Mouse (Mus musculus): ENCODE results near the gene Tgm4.

Tgm4 gene

DNA sequence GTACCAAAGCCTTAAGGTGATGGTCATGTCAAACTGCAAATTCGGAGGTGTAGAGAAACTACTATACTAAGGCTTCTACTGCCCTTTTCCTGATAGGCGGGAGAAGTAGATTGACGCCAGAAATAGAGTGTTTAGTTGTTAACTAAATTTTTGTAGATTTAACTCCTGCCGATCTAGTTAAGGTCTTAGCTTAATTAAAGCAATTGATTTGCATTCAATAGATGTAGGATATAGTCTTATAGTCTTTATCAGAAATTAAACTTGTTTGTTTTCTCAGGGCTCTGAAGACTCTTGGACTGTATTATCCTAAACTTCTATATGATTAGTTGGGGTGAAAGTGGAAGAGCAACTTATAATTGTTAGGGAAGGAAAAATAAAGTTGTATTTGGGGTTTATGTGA, 72.7 kb downstream of the Tgm4 start:
- DNase-seq (ENCODE audit: low read depth, low spot score) = no peak

DNA sequence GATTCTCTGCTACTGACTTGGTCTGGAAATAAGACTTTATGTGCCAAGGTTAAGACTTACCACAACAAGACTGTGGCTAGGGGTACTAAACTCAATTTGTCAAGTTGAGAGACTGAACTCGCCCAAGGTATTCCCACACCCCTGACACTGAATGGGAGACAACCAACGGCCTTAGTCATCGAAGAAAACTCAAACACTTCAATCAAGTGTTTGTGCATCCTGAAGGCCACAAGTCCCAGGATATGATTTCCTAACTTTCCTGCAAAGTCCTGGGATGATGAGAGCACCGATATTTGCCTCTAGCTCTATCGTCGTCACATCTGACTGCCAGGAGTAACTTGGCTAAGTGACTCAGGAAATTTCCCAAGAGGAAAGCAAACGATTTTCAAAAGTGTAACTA, 74.7 kb downstream of the Tgm4 start:
- DNase-seq (ENCODE audit: low read depth, low spot score) = no peak

- DNase-seq (ENCODE audit: low read depth, low spot score) = no peak
Observed at GRCm38 (mm10) chr9:123111751-123112221, 77.3 kb downstream of the Tgm4 start.

GRCm38 (mm10) chr9:123112805-123113521, 78.4 kb downstream of the Tgm4 start, which contains the start of the genes Zdhhc3 and Exosc7:
Zdhhc3 (minus strand) TSS chr9:123113205.
Exosc7 (plus strand) TSS chr9:123113215.
- DNase-seq (ENCODE audit: low read depth, low spot score) = peak; percentile 85

GRCm38 (mm10) chr9:123113931-123114330, 79.4 kb downstream of the Tgm4 start:
- DNase-seq (ENCODE audit: low read depth, low spot score) = no peak

DNA sequence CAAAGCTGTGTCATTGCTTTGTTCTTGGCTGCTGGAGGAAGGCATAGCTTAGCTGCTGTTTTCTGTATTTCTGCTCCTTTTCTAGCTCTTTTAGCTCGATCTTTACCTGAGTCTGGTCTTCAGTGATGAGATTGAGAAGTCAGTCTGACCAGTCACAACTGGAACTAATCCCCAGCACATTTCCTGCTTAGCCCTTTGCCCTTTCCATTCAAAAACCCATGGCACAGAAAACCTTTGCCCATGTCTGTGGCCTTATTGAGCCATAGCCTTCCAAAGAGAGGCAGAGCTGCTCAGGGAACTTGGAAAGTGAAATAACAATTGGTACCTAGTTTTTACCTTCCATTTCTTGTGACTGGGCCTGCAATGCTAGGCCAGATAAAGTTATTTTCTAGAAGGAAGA, 81.0 kb downstream of the Tgm4 start:
- no peak for DNase-seq (ENCODE audit: low read depth, low spot score)
